Mouse (Mus musculus) CD4-positive, CD25-positive, alpha-beta regulatory T cell, adult 2 months (primary cell): ENCODE measurements around the gene Dnah2.
A peak's percentile ranks its signal among the peaks of the same experiment; 100 is the strongest.

Experiments used
- DNase-seq: peaks from one replicate; pipeline ENCODE4 v3.0.0-alpha.2; 2012; ENCODE audit warnings: low read depth, low spot score

The Dnah2 gene

DNA sequence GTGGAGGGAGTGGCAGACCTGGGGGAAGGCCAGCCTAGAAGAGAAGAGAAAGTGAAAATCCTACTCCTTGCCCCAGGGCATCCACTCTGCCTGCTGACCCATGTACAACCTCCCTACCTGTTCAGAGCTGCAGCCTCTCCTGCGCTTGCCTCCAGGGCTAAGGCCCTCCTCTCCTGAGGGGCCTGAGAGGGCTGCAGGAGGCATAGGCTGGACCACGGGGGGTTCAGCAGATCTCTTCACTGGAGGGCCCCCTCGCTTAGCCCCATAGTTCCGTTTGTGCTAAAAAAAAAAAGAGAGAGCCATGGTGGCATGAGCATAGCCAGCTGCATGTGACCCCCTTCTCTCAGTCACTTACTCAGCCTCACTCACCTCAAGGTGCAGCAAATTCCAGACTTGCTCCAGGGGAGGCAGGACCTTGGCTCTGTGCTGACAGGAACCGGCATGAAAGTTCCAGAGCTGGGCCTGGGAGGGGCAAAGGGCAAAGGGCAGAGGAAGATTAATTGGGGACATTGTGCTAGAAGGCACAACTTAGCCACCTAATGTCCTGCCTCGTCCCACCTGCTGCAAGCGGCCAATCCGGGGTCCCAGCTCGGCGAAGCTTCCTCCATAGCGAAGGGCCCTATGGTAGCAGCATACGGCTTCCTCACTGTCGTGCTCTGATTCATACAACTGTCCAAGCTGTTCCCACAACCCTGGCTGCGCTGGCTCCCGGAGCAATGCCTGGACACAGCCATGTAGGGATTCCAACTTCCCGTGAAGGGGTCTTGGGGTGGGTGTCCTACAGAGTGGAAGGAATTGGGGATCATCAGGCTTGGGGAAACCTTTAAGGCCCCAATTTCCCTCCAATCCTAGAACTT is 141.8 kb downstream of the Dnah2 start:
- peak; percentile 18 for DNase-seq

DNA sequence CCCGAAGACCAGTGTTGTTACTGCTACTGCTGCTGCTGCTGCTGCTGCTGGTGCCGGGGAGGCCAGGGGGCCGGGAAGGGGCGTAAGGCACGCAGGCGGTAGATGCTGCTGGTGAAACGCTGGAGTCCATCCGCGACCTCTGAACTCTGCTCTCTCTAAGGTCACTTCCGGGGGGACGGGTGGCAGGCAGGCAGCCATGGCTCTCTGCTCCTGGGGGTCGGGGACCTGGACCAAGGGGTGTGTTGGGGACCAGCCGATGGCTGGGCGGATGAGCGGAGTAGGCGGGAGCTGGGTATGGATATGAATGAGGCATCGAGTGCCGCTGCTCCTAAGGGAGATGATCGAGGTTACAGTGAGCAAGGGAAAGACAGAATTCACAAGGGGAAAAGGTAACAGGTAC is 142.6 kb downstream of the Dnah2 start:
- peak; percentile 18 for DNase-seq

DNA sequence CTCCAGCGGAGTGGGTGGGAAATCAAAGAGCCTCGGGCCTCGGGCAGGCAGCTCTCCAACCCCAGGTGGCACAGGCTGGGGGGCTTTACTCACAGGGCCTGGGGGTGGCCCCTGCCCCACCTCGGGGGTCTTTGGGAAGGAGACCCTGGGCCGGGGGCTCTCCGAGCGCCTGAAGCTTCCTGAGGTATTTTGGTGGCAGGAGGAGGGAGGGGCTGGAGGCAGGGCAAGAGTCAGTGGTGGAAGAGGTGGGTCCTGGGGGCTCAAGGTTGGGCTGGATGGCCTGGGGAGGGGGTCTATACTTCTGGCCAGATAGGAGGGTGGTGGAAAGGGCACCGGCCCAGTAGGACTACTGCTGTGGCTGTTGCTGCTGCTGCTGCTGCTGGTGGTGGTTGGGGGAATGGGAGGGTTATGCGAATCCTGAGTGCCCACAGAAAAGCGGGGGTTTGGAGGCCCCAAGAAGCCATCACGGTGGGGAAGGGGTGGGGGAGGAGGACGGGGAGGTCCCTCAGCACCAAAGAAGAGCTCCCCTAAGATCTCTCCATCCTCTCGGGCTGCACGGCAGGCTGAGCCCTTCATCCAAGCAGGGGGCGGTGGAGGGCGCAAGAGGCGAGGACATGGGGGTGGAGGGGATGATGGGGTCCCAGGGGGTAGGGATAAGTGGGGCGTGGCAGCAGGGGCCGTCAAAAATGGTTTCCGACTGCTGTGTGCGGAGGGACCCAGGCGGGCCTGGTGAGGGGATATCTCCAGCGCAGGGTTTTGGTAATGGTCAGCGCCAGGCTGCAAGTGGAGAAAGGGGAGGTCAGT is 143.3 kb downstream of the Dnah2 start:
- DNase-seq = peak; percentile 19

DNA sequence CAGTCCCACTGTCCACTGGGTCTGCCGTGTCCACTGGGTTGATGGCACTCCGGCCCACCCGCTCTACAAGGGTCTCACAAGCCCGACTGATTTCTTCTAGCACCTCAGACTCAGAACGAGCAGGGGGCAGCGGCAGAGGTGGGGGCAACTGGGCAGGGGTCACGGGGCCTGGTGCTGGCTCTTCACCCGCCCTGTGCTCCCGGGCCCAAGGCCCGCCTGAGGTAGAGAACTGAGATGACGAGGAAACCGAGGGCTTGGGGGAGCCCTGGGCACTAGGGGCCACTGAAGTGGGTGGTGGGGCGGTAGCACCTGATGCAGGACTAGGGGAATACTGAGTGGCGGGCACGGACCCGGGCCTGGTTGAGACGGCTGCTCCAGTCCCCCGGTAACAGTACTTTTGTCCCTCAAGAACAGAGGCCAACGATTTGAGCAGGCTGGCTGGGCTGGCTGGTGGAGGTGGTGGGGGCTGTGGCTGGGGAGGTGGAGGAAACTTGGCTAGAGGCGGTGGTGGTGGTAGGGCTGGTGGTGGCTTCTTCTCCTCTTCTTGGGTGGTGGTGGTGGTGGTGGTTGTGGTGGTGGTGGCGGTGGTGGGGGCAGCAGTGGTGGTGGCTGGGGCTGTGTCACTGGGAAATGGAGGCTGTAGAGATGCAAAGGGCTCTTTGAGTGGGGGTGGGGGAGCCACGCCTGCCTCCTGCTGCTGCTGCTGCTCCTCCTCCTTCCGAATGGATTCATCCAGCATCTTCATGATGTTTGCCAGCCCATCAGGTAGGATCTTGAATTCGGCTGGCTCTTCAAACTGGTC is 144.1 kb downstream of the Dnah2 start:
- DNase-seq = no peak

DNA sequence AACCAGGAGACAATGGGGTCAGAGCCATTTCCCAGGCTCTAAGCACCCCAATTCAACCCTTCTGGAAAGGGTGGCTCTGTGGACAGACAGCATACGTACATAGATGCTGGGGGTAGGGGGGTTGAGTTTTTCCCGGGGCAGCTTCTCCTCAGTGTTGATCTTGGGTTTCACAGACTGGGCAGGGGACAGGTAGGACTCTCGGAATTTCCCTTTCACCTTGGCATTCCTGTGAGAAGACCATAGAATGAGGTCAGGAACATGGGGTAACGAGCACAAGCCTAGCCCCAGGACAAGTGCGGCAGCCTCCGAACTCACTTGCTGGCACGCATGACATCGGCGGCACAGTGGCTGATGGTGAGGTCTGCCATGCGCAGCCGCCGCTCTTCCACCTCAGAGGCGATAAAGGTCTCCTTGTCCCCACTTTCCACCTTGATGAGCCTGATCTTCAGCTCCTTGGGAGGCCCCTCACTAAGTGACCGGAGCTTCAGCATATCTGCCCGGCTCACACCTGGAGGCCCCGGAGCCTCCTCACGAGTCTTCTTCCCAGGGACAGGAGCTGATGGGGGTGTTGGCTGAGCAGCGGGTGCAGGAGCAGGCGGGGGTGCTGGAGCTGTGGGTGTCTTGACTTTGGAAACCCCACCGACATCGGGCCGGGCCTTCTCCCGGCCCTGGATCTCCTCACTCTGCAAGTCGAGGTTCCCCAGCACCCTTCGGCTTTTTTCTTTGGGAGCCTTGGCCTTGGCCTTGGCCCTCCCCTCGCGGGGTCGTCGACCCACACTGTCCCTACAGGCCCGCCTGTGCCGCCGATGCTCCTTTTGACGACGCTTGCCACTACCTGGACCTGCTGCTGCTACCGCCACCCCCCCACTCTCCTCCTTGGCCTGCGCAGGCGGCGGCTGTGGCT is 145.0 kb downstream of the Dnah2 start:
- peak; percentile 25 for DNase-seq

DNA sequence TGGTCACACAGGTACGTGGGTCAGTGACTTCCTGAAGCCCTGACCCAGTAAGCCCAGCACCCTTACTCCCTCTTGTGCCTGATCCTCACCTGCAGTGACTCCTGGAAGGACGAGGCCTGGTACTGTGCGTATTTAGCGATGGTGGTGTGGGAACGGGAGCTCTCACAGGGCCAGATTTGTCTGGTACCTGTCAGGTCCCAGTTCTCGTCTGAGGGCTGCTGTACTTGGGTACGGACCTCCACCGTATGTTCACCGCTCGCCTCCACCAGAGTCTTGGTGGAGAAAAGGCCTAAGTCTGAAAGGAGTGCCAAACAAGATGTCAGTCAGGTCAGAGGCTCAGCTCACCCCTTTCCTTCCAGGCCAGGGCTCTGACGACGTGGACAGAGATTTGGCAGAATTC is 146.9 kb downstream of the Dnah2 start:
- peak; percentile 29 for DNase-seq

DNA sequence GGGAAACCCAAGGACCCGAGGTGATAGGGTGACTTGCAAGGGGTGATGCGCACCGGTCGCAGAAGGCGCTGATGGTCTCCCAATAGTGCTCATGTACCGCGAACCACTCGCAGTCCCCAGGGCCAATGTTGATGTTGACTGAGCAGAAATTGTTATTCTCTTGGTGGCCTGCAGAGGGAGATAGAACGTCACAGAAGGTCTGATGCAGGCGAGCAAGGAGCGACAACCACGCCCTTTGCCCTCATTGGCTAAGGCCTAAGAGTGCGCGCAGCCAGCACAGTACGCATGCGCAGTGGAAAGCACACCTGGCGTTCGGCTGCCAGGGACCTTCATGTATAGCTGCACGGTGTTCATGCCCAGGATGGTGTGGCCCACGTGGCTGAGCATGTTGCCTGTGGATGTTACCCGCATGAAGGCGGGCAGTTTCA is 147.7 kb downstream of the Dnah2 start:
- peak; percentile 98 for DNase-seq

DNA sequence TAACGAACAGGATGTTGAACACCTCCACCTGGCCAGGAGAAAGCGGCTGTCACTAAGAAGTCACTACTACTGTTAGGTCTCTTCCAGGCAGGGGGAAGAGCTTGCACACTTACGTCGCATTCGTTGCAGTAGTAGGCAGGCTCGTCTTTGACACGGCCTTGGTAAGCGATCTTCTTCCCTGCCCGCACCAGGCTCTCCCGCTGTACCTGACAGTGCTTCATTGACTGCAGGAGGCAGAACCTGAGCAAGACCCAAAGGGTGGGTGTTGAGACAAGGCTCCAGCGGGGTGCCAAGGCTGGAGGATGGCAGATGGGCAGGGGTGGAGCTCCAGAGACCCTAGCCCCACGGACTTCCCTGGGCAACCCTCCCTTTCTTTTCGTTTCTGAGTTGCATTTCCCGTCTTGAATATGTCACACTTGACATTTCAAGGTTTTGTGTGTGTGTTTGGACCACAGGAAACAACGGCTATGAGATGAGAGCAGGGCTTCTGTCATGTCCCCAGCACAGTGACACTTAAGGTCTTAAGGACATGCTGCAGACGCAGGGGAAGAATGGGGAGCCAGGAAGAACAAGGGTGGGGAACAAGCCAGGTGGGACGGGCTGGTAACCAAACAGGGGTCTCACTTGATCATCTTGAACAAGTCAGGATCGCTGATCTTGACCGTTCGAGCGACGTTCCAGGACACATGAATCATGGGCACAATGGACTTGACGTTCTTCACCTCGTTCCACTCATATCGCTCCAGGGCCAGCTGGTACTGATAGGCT is 148.6 kb downstream of the Dnah2 start:
- DNase-seq = peak; percentile 32

DNA sequence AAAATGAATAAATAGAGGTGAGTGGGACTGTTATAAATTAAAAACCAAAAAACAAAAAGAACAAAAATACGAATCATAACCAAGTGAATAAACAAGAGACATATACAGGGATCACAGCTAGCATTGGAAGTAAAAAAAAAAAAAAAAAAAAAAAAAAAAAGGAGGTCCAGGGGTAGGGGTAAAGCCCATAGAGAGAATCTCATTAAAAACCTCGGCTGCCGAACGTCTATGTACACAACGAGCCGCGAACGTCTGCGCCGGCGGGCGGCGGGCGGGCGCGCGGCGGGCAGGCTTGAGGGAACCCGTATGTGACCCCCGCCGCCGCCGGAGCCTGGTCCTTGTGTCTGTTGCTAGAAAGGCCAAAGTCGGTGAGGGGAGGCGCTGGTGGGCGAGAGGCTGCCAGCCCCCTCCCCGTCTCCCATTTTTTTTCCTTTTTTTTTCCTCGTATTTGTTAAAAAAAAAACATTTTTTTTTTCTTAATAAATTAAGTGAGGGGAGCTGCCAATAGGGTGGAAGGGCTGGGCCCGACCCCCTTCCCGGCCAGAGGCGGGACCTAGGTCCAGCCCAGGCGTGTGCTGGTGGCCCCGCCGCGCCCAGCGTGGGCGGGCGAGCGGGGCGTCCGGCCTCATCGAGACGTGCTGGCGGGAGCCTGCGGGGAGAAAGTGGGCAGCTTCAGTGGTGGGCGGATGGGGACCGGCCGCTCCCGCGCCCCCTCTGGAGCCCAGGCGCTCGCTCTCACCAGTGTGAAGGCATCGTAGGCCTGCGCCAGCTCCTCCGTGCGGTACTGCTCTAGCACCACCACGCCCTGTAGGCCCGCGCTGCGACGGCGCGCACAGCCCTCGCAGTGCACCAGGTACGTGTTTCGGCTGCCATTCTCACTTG is 149.5 kb downstream of the Dnah2 start:
- DNase-seq = peak; percentile 25

DNA sequence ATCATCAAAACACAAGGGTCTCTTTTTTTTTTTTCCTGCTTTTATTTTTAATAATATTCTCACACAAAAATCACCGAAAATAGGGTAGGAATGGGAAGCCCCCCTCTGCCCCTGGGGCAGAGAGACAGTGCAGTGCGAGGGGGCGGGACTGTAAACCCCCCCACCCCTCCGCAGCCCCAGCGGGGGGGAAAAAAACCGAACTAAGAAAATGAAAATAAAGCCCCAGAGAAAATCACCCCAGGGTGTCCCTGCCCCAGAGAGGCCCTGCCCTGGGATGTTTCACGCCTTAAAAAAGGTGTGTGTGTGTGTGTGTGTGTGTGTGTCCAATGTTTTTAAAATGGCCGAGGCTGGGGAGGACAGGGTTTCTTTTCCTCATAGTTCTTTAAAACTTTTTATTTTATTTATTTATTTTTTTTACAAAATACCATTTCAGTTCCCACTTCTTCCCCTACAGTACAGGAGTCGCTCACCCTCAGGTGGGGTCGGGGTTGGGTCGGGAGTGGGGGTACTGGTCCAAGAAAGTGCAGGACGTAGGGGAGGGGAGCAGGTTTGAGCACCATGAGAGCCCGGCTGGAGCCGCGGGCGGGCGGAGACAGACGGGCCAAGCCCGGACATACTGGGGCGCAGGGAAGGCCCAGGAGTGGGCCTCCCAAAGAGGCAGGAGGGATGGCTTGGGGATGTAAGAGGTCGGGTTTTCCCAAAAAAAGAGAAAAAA is 150.3 kb downstream of the Dnah2 start:
- peak; percentile 17 for DNase-seq

DNA sequence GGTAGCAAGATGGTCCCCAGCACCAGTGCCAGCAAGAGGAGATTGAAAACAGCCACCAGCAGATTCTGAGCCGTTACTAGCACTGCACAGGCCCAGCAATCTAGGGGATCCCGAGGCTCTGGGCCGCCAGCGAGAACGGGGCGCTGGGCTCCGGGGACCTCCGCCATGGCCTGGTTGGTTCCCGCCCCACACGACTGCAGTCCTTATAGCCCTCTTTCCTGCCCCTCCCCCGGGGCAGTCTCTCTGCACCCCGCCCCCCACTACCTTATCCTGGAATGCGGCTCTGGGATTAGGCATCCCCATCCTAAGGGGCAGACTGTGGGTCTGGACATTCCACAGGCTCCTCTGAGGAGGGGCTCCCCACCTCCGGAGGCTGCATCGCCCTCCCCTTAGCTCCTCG is 150.9 kb downstream of the Dnah2 start, which contains the start of gene Tmem88:
TSS of gene Tmem88 (minus strand) at position 176 of the 400 bp plus-strand sequence.
- no peak for DNase-seq

DNA sequence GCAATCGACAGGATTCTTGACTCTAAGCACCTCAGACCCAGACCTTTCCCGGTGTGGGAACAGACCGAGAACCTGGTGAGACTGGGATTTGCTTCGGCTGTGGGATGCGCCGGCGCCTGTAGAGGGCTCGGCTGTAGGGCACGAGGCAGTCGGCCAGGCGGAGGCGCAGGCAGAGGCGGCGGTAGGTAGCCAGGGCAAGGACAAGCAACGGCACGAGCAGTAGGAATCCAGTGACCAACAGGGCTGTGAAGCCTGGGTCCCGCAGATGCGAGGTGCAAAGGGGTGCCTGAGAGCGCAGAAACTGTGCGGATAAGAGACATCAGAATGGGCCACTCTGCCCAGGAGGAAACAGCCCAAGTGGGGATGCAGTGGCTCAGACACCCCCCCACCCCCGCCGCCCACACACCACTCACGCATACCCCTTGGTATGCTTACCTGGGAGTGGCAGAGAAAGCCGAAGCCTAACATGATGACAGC is 151.3 kb downstream of the Dnah2 start:
- DNase-seq = peak; percentile 27

DNA sequence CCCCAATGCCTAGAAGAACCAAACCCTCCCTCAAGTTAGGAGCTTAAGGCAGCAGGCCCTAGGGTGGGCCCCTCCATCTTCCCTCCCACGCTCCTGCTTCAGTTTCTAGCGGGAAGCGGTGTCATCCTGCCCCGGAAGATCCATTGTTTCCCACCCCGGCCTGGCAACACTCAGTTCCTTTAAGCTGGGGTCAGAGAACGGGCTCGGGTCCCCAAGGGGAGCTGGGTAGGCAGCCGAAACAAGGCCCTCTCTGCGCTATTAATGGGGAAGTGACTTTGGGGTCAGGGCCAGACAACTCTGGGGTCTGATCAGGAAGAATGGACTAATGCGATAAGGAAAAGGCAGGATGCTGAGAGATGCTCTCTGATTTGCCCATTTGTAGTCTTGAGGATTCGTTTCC is 152.1 kb downstream of the Dnah2 start:
- DNase-seq = no peak

DNA sequence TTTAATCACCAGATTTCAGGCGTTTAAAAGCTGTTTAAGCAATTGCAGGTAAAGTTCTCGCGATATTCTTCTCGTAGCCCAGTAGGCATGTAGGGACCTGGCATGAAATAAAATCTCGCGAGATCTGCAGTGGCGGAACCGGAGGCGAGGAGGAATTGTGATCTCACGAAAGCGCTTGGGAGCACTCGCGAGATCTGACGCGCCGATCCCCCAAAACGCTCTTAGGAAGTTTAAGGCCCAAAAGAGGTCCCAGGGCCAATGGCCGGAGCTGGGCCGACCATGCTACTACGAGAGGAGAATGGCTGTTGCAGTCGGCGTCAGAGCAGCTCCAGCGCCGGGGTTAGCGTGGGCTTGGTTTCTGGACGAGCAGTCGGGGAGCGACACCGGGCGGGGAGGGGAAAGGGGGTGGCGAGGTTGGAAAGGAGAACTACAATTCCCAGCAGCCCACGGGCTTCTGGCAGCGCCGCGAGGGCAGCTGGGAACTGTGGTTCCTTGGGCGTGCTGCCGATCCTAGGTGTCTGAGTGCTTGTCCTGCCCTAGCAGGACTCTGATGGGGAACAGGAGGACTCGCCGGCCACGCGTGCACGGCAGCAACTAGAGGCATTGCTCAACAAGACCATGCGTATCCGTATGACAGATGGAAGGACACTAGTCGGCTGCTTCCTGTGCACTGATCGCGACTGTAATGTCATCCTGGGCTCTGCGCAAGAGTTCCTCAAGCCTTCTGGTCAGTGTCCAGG is 153.1 kb downstream of the Dnah2 start:
- DNase-seq = peak; percentile 98

DNA sequence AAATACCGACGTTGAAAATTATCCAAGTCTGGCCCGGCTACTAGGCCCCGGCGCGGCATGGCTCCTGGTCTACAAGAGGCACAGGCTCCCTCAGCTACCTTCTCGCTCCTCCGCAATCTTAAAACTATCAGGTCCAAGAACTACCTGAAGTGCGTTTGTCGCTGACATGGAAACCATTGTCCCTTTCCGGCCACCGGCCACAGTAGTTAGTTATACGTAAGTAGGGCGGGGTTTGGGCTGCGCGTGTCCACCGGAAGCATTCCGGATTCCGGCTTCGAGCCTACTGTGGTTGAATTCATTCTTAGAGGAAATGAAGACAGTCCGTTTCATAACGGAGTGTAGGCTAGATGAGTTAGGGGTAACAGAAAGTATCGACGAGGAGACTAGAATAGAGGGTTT is 153.7 kb downstream of the Dnah2 start, which contains the start of the genes Naa38 and Cyb5d1:
TSS of gene Naa38 (plus strand) at position 253 of the 399 bp plus-strand sequence.
TSS of gene Cyb5d1 (minus strand) at position 397 of the 399 bp plus-strand sequence.
- DNase-seq = peak; percentile 90

DNA sequence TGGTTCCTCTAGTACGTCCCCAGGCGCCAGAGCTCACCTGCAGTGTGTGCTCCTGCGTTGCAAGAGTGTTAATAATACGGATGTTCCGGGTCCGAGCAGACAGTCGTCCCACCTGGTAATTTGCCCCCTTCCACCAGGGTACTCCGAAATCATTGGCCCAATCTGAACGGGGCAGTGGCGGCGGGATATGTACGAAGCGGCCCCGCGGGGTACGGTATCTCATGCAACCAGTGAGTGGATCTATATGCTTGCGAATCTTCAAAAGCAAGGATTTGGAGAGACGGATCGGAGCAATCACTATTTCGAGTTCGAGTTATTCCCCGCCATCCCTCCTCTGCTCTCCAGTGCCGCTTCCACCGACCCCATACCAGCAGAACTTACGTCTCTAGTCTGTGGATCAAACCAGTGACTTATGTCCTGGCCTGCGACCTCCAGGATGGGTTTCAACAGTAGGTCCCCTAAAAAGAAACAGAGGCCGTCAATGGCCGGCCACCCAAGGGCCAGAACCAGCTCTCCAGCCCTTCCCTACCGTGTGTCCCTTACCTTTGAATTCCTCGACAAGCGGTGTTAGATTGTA is 154.2 kb downstream of the Dnah2 start:
- peak; percentile 49 for DNase-seq
